8 mouse cellular contexts compared by ENCODE assay signal in genomic region chr13:48324290-48324718, GRCm38 (mm10).
DNase-seq lines count a peak whose midpoint lies in the region; ATAC-seq lines count a peak whose summit lies in the region.

No protein-coding gene starts in this region.

- ATAC-seq in frontal cortex, adult (ENCODE audit: low TSS enrichment): peak; percentile 59; the same call in 1 of the 2 replicates

- DNase-seq in frontal cortex, postnatal 25 days (ENCODE audit: low spot score in 2 of 2): no peak
- DNase-seq in adipocyte (ENCODE audit: low spot score): peak; percentile 22
- peak; percentile 27 to 29 for DNase-seq in heart, adult 18-20 months
- DNase-seq in kidney, adult 9 months: peak; percentile 33
- DNase-seq in retina, postnatal 7 days (ENCODE audit: low read depth, low spot score): peak; percentile 17
- DNase-seq in left cerebral cortex, adult 11 months (ENCODE audit: low spot score): no peak
- no peak for DNase-seq in urinary bladder, postnatal 10 days (ENCODE audit: low spot score)

Comparison
In these comparisons a context has a peak if more than half of its experiments do, and no peak if none do; other contexts are left out.
1. DNase-seq: peak in adipocyte (single experiment), heart, adult 18-20 months (2 of 2), kidney, adult 9 months (single experiment) and retina, postnatal 7 days (single experiment); none in frontal cortex, postnatal 25 days (0 of 2), left cerebral cortex, adult 11 months (single experiment) and urinary bladder, postnatal 10 days (single experiment).